Mouse (Mus musculus) kidney, adult 9 months (tissue): ENCODE measurements around the gene Kcnn3.

Experiments used
- DNase-seq: peaks from one replicate; pipeline ENCODE4 v3.0.0; 2022

Gene Kcnn3

GRCm38 (mm10) chr3:89617360-89617759 is 97.4 kb downstream of the Kcnn3 start:
- no peak for DNase-seq

GRCm38 (mm10) chr3:89622825-89623224 is 102.9 kb downstream of the Kcnn3 start:
- DNase-seq: no peak

GRCm38 (mm10) chr3:89623531-89623930 is 103.6 kb downstream of the Kcnn3 start:
- DNase-seq: no peak

GRCm38 (mm10) chr3:89624001-89624400 is 104.0 kb downstream of the Kcnn3 start:
- no peak for DNase-seq

- DNase-seq: no peak
Measured at GRCm38 (mm10) chr3:89624814-89625445, 105.0 kb downstream of the Kcnn3 start.

GRCm38 (mm10) chr3:89626556-89626955 is 106.6 kb downstream of the Kcnn3 start:
- no peak for DNase-seq

GRCm38 (mm10) chr3:89629811-89630210 is 109.8 kb downstream of the Kcnn3 start:
- DNase-seq: no peak

GRCm38 (mm10) chr3:89631750-89632149 is 111.8 kb downstream of the Kcnn3 start:
- peak; percentile 8 for DNase-seq

GRCm38 (mm10) chr3:89633531-89633930 is 113.6 kb downstream of the Kcnn3 start:
- DNase-seq: no peak

GRCm38 (mm10) chr3:89633941-89634340 is 114.0 kb downstream of the Kcnn3 start:
- no peak for DNase-seq

GRCm38 (mm10) chr3:89640804-89641203 is 120.8 kb downstream of the Kcnn3 start:
- DNase-seq: no peak

GRCm38 (mm10) chr3:89643391-89643790 is 123.4 kb downstream of the Kcnn3 start:
- no peak for DNase-seq

GRCm38 (mm10) chr3:89646813-89647255 is 126.9 kb downstream of the Kcnn3 start:
- DNase-seq: peak; percentile 36

GRCm38 (mm10) chr3:89647268-89647874 is 127.4 kb downstream of the Kcnn3 start:
- no peak for DNase-seq

GRCm38 (mm10) chr3:89649890-89650289 is 129.9 kb downstream of the Kcnn3 start:
- DNase-seq: no peak

GRCm38 (mm10) chr3:89653231-89653954 is 133.4 kb downstream of the Kcnn3 start:
- no peak for DNase-seq

GRCm38 (mm10) chr3:89657092-89657491 is 137.1 kb downstream of the Kcnn3 start:
- DNase-seq: no peak

- no peak for DNase-seq
Measured at GRCm38 (mm10) chr3:89658457-89658856, 138.5 kb downstream of the Kcnn3 start.

- DNase-seq: no peak
Measured at GRCm38 (mm10) chr3:89659938-89660620, 140.1 kb downstream of the Kcnn3 start.

GRCm38 (mm10) chr3:89664808-89665207 is 144.8 kb downstream of the Kcnn3 start:
- DNase-seq: no peak

- DNase-seq: no peak
Measured at GRCm38 (mm10) chr3:89667131-89667530, 147.2 kb downstream of the Kcnn3 start.

GRCm38 (mm10) chr3:89671334-89671733 is 151.4 kb downstream of the Kcnn3 start:
- no peak for DNase-seq

- DNase-seq: no peak
Measured at GRCm38 (mm10) chr3:89672573-89673317, 152.8 kb downstream of the Kcnn3 start.
